Mouse (Mus musculus): ENCODE measurements around the gene Ldhal6b. TPM values are rescaled to one million over a fixed set of nuclear protein-coding genes. Genes with fewer than 3 reads are reported as not detected.

The Ldhal6b gene
- total and polyA plus RNA-seq, 2 experiments from 2014 or later: not detected

DNA sequence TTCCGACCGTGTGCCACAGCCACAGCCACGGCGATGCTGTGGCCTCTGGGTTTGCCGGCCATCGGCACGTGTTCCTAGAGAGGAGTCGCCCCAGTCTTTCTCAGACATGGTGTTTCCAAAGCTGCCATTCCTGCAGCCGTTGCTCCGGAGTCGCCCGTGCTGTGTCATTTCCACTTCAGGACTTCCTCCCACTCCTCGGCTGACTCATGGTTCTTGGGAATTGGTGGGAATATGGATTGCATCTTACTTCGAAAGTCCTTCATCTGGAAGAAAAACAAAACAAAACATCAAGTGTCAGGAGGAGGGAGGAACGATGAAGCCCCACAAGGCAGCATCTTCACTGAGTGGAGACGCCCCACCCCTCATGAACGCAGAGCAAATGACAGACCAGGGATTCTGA is 7.4 kb downstream of the Ldhal6b start:
- no peaks in the 10 kb centered on the region for H3K27me3 ChIP-seq (ENCODE audit: control insufficient read depth, insufficient read depth, low read length)
- H3K36me3 ChIP-seq (replicated peaks; ENCODE audit: control insufficient read depth, insufficient read depth, low read length): peaks cover 15% of the 10 kb centered on the region
- no peak for TF ChIP-seq EP300 (IDR thresholded peaks at IDR 0.05; ENCODE audit: low read depth)
- no peak for TF ChIP-seq CTCF (IDR thresholded peaks at IDR 0.05; ENCODE audit: low read depth)
- no peak overlapping the region for H3K4me3 ChIP-seq (ENCODE audit: low read depth, low read length)
- ATAC-seq (ENCODE audit: insufficient read depth, low read depth): no peak
- no peaks in the 10 kb centered on the region for H3K9me3 ChIP-seq (replicated peaks; ENCODE audit: control insufficient read depth, low read length)
- no peak for DNase-seq (ENCODE audit: low spot score)
- no peak overlapping the region for H3K4me2 ChIP-seq (ENCODE audit: low read depth, low read length)
- H3K9ac ChIP-seq (replicated peaks; ENCODE audit: low read depth, low read length): no peak overlapping the region
- WGBS: 84% methylated on average over 17 of the region's 17 CpGs
- no peaks in the 10 kb centered on the region for H3K4me1 ChIP-seq (ENCODE audit: control insufficient read depth, insufficient read depth)
- no peak overlapping the region for H3K27ac ChIP-seq (ENCODE audit: low read depth)

DNA sequence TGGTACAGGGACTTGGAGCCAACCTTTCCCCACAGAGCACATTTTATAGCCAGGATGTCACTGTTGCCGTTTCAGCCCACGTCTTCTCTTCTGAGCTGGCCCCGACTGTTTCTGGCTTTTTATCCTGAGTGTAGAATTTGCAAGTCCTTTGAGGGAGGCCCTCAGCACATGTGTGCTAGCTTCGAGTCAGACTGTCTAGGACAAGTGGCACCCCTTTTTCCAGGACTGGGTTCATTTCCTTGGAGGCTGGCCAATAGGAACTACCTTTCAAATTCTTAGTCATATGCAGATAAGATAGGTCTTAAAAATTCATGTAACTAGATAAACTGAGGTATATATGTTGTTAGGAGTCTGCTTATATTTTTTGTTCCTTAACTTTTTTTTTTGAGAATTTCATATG is 8.2 kb downstream of the Ldhal6b start:
- Histone ChIP-seq H3K36me3 (replicated peaks; ENCODE audit: control insufficient read depth, insufficient read depth, low read length) (peaks cover 15% of the 10 kb centered on the region), H3K4me2 (ENCODE audit: low read depth, low read length) (no peak overlapping the region), H3K9ac (replicated peaks; ENCODE audit: low read depth, low read length) (no peak overlapping the region), H3K9me3 (replicated peaks; ENCODE audit: control insufficient read depth, low read length) (no peaks in the 10 kb centered on the region), H3K4me1 (ENCODE audit: control insufficient read depth, insufficient read depth) (no peaks in the 10 kb centered on the region), H3K27me3 (ENCODE audit: control insufficient read depth, insufficient read depth, low read length) (peaks cover 6% of the 10 kb centered on the region), H3K27ac (ENCODE audit: low read depth) (no peak overlapping the region), H3K4me3 (ENCODE audit: low read depth, low read length) (no peak overlapping the region)
- WGBS: 74% methylated on average over 4 of the region's 4 CpGs
- TF ChIP-seq CTCF (IDR thresholded peaks at IDR 0.05; ENCODE audit: low read depth): no peak
- no peak for TF ChIP-seq EP300 (IDR thresholded peaks at IDR 0.05; ENCODE audit: low read depth)
- DNase-seq (ENCODE audit: low spot score): no peak
- no peak for ATAC-seq (ENCODE audit: insufficient read depth, low read depth)

DNA sequence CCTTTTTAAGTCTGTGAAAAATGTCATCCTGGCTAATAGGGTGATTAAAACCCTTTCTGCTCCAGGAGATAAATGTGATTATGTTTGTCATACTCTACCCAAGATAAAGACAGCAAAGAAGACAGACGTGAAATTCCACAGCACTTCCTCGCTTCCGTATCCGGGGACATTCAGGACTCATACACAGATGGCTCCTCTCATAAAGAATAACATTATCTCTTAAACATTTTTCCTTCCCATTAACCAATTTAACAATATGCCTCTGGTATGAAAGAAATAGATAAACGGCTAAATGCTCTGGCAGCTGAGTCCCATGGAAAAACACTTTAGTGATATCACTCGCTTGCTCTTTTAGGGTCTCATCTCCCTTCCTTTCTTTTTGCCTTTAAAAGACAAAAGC is 11.5 kb downstream of the Ldhal6b start:
- Histone ChIP-seq H3K4me2 (ENCODE audit: low read depth, low read length) (no peak overlapping the region), H3K9me3 (replicated peaks; ENCODE audit: control insufficient read depth, low read length) (no peaks in the 10 kb centered on the region), H3K36me3 (replicated peaks; ENCODE audit: control insufficient read depth, insufficient read depth, low read length) (peaks cover 15% of the 10 kb centered on the region), H3K27ac (ENCODE audit: low read depth) (no peak overlapping the region), H3K27me3 (ENCODE audit: control insufficient read depth, insufficient read depth, low read length) (peaks cover 8% of the 10 kb centered on the region), H3K9ac (replicated peaks; ENCODE audit: low read depth, low read length) (no peak overlapping the region), H3K4me1 (ENCODE audit: control insufficient read depth, insufficient read depth) (0 out of 2 replicates have a peak, but pooled peaks cover 3% of the 10 kb centered on the region), H3K4me3 (ENCODE audit: low read depth, low read length) (no peak overlapping the region)
- ATAC-seq (ENCODE audit: insufficient read depth, low read depth) (no peak), DNase-seq (ENCODE audit: low spot score) (no peak)
- TF ChIP-seq CTCF (IDR thresholded peaks at IDR 0.05; ENCODE audit: low read depth): no peak
- TF ChIP-seq EP300 (IDR thresholded peaks at IDR 0.05; ENCODE audit: low read depth): no peak
- WGBS: 41% methylated on average over 6 of the region's 6 CpGs

DNA sequence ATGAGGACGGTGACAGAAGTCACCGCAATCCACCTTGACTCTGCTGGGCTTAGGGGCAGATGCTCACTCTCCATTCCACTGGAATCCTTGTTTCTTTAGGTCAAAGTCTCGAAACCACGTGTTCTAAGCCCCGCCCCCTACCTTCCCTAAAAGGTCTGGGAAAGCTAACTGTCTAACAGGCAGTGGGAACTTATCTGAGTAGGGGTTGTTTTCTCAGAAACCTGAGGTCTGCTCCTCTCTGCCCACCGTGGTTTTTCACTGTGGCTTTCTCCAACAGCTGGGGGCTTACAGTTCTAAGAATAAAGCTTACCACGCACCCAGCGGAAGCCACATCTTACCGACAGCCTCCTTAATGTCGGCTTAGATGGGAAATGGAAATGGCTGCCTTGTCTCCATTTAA is 12.0 kb downstream of the Ldhal6b start:
- no peak for ATAC-seq (ENCODE audit: insufficient read depth, low read depth)
- no peak overlapping the region for H3K27ac ChIP-seq (ENCODE audit: low read depth)
- no peak overlapping the region for H3K4me2 ChIP-seq (ENCODE audit: low read depth, low read length)

GRCm38 (mm10) chr17:5403885-5404284 is 14.7 kb downstream of the Ldhal6b start:
- ATAC-seq (ENCODE audit: insufficient read depth, low read depth): no peak
- no peaks in the 10 kb centered on the region for H3K36me3 ChIP-seq (replicated peaks; ENCODE audit: control insufficient read depth, insufficient read depth, low read length)
- WGBS: 87% methylated on average over 6 of the region's 6 CpGs

More for the DNA sequence above, 12.0 kb downstream of the Ldhal6b start:
- WGBS: 27% methylated on average over 10 of the region's 10 CpGs
- no peak for DNase-seq (ENCODE audit: low spot score)
- 0 out of 2 replicates have a peak, but pooled peaks cover 3% of the 10 kb centered on the region for H3K4me1 ChIP-seq (ENCODE audit: control insufficient read depth, insufficient read depth)
- H3K9me3 ChIP-seq (replicated peaks; ENCODE audit: control insufficient read depth, low read length): no peaks in the 10 kb centered on the region
- no peak overlapping the region for H3K9ac ChIP-seq (replicated peaks; ENCODE audit: low read depth, low read length)
- H3K36me3 ChIP-seq (replicated peaks; ENCODE audit: control insufficient read depth, insufficient read depth, low read length): peaks cover 15% of the 10 kb centered on the region
- H3K4me3 ChIP-seq (ENCODE audit: low read depth, low read length): no peak overlapping the region
- H3K27me3 ChIP-seq (ENCODE audit: control insufficient read depth, insufficient read depth, low read length): peaks cover 8% of the 10 kb centered on the region
- TF ChIP-seq CTCF (IDR thresholded peaks at IDR 0.05; ENCODE audit: low read depth): no peak
- no peak for TF ChIP-seq EP300 (IDR thresholded peaks at IDR 0.05; ENCODE audit: low read depth)

DNA sequence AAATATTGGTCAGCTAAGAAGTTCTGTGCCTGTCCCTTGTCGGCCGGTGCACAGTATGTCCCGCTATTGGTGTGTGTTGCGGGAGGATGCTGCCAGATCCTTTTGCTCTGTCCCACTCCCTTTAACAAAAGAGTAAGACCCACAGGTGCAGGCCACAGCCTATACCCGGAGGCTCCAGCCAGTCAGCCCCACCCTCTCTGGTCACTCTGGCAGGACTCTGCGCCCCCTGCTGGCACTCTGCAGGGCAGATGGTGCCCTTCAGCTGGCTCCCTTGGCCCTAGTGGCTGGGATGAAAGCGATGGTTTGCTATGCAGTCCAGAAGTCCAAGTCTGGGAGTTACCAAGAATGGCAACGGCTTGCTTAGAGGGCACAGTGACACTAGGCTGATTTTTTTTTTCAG is 15.9 kb downstream of the Ldhal6b start:
- peak; percentile 70 for DNase-seq (ENCODE audit: low spot score)
- Histone ChIP-seq H3K27ac (ENCODE audit: low read depth) (no peak overlapping the region), H3K9me3 (replicated peaks; ENCODE audit: control insufficient read depth, low read length) (no peaks in the 10 kb centered on the region), H3K27me3 (ENCODE audit: control insufficient read depth, insufficient read depth, low read length) (peaks cover 8% of the 10 kb centered on the region), H3K36me3 (replicated peaks; ENCODE audit: control insufficient read depth, insufficient read depth, low read length) (no peaks in the 10 kb centered on the region), H3K4me3 (ENCODE audit: low read depth, low read length) (no peak overlapping the region), H3K9ac (replicated peaks; ENCODE audit: low read depth, low read length) (no peak overlapping the region), H3K4me1 (ENCODE audit: control insufficient read depth, insufficient read depth) (0 out of 2 replicates have a peak, but pooled peaks cover 3% of the 10 kb centered on the region), H3K4me2 (ENCODE audit: low read depth, low read length) (peak overlapping the region; percentile 37)
- TF ChIP-seq EP300 (IDR thresholded peaks at IDR 0.05; ENCODE audit: low read depth): no peak
- peak; percentile 91 for TF ChIP-seq CTCF (IDR thresholded peaks at IDR 0.05; ENCODE audit: low read depth)
- peak; percentile 92 for ATAC-seq (ENCODE audit: insufficient read depth, low read depth)
- 26% methylated on average over 8 of the region's 8 CpGs for WGBS

More at GRCm38 (mm10) chr17:5403885-5404284, 14.7 kb downstream of the Ldhal6b start:
- Histone ChIP-seq H3K9me3 (replicated peaks; ENCODE audit: control insufficient read depth, low read length) (no peaks in the 10 kb centered on the region), H3K4me1 (ENCODE audit: control insufficient read depth, insufficient read depth) (0 out of 2 replicates have a peak, but pooled peaks cover 3% of the 10 kb centered on the region), H3K4me3 (ENCODE audit: low read depth, low read length) (no peak overlapping the region), H3K27me3 (ENCODE audit: control insufficient read depth, insufficient read depth, low read length) (peaks cover 8% of the 10 kb centered on the region), H3K27ac (ENCODE audit: low read depth) (no peak overlapping the region), H3K4me2 (ENCODE audit: low read depth, low read length) (no peak overlapping the region), H3K9ac (replicated peaks; ENCODE audit: low read depth, low read length) (no peak overlapping the region)
- TF ChIP-seq EP300 (IDR thresholded peaks at IDR 0.05; ENCODE audit: low read depth) (no peak), CTCF (IDR thresholded peaks at IDR 0.05; ENCODE audit: low read depth) (no peak)
- no peak for DNase-seq (ENCODE audit: low spot score)

Data from heart, postnatal 0 days (tissue).